9 mouse cellular contexts compared by ENCODE assay signal in genomic region chr7:80444401-80445249, GRCm38 (mm10). TPM values are rescaled to one million over a fixed set of nuclear protein-coding genes. Genes with fewer than 3 reads are reported as not detected.
DNase-seq lines count a peak whose midpoint lies in the region; TF ChIP-seq lines count a peak whose summit lies in the region.
"Had no signal": no experiment of that assay in that cellular context is flagged by ENCODE, and none has a peak within 500 bp of the region (broad histone marks: within the 10 kb centered on the region; RNA-seq: fewer than 3 reads in every experiment).

No protein-coding gene starts in this region.

- H3K4me3 ChIP-seq in limb, embryonic 10.5 days = 0 out of 2 replicates have a peak overlapping the region, but pooled peaks have one; percentile 17
- H3K4me3 ChIP-seq in spleen, adult 2 months (ENCODE audit: extremely low read depth, insufficient read depth, insufficient read length) = no peak overlapping the region
- H3K4me3 ChIP-seq in layer of hippocampus, adult 2 months = no peak overlapping the region

- TF ChIP-seq CTCF in spleen, adult 2 months (IDR thresholded peaks at IDR 0.05; ENCODE audit: extremely low read depth, insufficient read depth, insufficient read length, insufficient replicate concordance) = no peak
- TF ChIP-seq CTCF in layer of hippocampus, adult 2 months (conservative IDR thresholded peaks at IDR 0.05) = no peak

- H3K27ac ChIP-seq in limb, embryonic 10.5 days = peak overlapping the region; percentile 84
- peak overlapping the region; percentile 56 for H3K27ac ChIP-seq in spleen, adult 2 months (ENCODE audit: insufficient read depth, low read length)
- no peak overlapping the region for H3K27ac ChIP-seq in layer of hippocampus, adult 2 months
- H3K27ac ChIP-seq: kidney, postnatal 0 days had no signal

- no peaks in the 10 kb centered on the region for H3K36me3 ChIP-seq in limb, embryonic 10.5 days
- no peaks in the 10 kb centered on the region for H3K36me3 ChIP-seq in spleen, adult 2 months (ENCODE audit: control insufficient read depth, insufficient read depth, low read length)

- no peak for TF ChIP-seq POLR2A in spleen, adult 2 months (IDR thresholded peaks at IDR 0.05; ENCODE audit: low read depth, low read length)

- H3K4me1 ChIP-seq in limb, embryonic 10.5 days = peaks cover 73% of the 10 kb centered on the region
- H3K4me1 ChIP-seq in spleen, adult 2 months (ENCODE audit: control insufficient read depth, insufficient read depth, insufficient read length) = peaks cover 8% of the 10 kb centered on the region; the same call in 1 of the 2 replicates

- H3K27me3 ChIP-seq in limb, embryonic 10.5 days (ENCODE audit: low read depth, poor library complexity, severe bottlenecking) = no peaks in the 10 kb centered on the region
- no peaks in the 10 kb centered on the region for H3K27me3 ChIP-seq in spleen, adult 2 months (ENCODE audit: control insufficient read depth, insufficient read depth, low read length)

- peak; percentile 32 to 54 for DNase-seq in heart, adult 18-20 months
- no peak for DNase-seq in heart, adult 9 months (ENCODE audit: low spot score in 2 of 2)
- DNase-seq in c-Kit-positive CD71-positive TER-119-negative erythroid progenitor cells, embryonic 14.5 days (ENCODE audit: low read depth) = peak; percentile 40
- DNase-seq in limb, embryonic 10.5 days (ENCODE audit: low spot score) = no peak
- no peak for DNase-seq in spleen, adult 2 months (ENCODE audit: low read depth in 1 of 2, low spot score in 2 of 2)
- no peak for DNase-seq in urinary bladder, postnatal 14 days (ENCODE audit: low spot score)
- no peak for DNase-seq in left cerebral cortex, adult 11 months (ENCODE audit: low spot score)
- DNase-seq in layer of hippocampus, adult 2 months (ENCODE audit: low spot score in 2 of 2) = no peak

- no peaks in the 10 kb centered on the region for H3K9me3 ChIP-seq in limb, embryonic 10.5 days (replicated peaks)

- WGBS in limb, embryonic 10.5 days = 61% methylated on average over 17 of the region's 17 CpGs
- 41% methylated on average over 17 of the region's 17 CpGs for WGBS in spleen, adult 2 months

RNA-seq across cellular contexts. Expression of gene Furin, which starts 39.4 kb away (rescaled TPM):
- 100 to 1,000 TPM; 103 to 114 TPM for total RNA-seq in heart, adult 18-20 months (2021)
- polyA plus RNA-seq in limb, embryonic 10.5 days (2016; fragmentation: Nextera tagmentation; extraction: Ambion mirVana) = 8.8 and 9.4 TPM in 2 replicates
- polyA plus RNA-seq in spleen, adult 2 months (2012; rRNA removed) = 35.7 and 48.6 TPM in 2 replicates
- 10 to 100 TPM; 39.4 to 40.6 TPM for total RNA-seq in layer of hippocampus, adult 2 months (2021)

RNA-seq across cellular contexts. Expression of gene Fes, which starts 56.9 kb away (rescaled TPM):
- total RNA-seq in heart, adult 18-20 months (2021) = 10 to 100 TPM in 1 of 2 experiments, 1 to 10 TPM in 1; 9.9 to 11.4 TPM
- 7.6 and 13.2 TPM in 2 replicates for polyA plus RNA-seq in limb, embryonic 10.5 days (2016; fragmentation: Nextera tagmentation; extraction: Ambion mirVana)
- 52.8 and 90.0 TPM in 2 replicates for polyA plus RNA-seq in spleen, adult 2 months (2012; rRNA removed)
- total RNA-seq in layer of hippocampus, adult 2 months (2021) = 1 to 10 TPM; 5.0 to 5.7 TPM

Comparison
In these comparisons a context has a peak if more than half of its experiments do, and no peak if none do; other contexts are left out.
1. DNase-seq: peak in heart, adult 18-20 months (2 of 2) and c-Kit-positive CD71-positive TER-119-negative erythroid progenitor cells, embryonic 14.5 days (single experiment); none in heart, adult 9 months (0 of 2), limb, embryonic 10.5 days (single experiment), spleen, adult 2 months (0 of 2), urinary bladder, postnatal 14 days (single experiment), left cerebral cortex, adult 11 months (single experiment) and layer of hippocampus, adult 2 months (0 of 2).